In genomic region chr8:3587391-3588257, GRCm38 (mm10) we compare ENCODE assay signal across 8 mouse cellular contexts. TPM values are rescaled to one million over a fixed set of nuclear protein-coding genes. Genes with fewer than 3 reads are reported as not detected.
A peak's percentile ranks its signal among the peaks of the same experiment; 100 is the strongest.
DNase-seq lines count a peak whose midpoint lies in the region; ATAC-seq lines count a peak whose summit lies in the region.

No protein-coding gene starts in this region.

- peaks cover 15% of the 10 kb centered on the region for H3K27me3 ChIP-seq in heart, embryonic 11.5 days (ENCODE audit: control insufficient read depth, insufficient read depth, low read length)
- no peaks in the 10 kb centered on the region for H3K27me3 ChIP-seq in limb, embryonic 15.5 days
- no peaks in the 10 kb centered on the region for H3K27me3 ChIP-seq in midbrain, embryonic 15.5 days (replicated peaks)

- H3K9ac ChIP-seq in heart, embryonic 11.5 days (ENCODE audit: low read depth, low read length), result peak overlapping the region; percentile 75
- peak overlapping the region; percentile 42 for H3K9ac ChIP-seq in limb, embryonic 15.5 days
- H3K9ac ChIP-seq in midbrain, embryonic 15.5 days, result peak overlapping the region; percentile 93

- no peaks in the 10 kb centered on the region for H3K36me3 ChIP-seq in heart, embryonic 11.5 days (ENCODE audit: control insufficient read depth, insufficient read depth, low read length)
- H3K36me3 ChIP-seq in limb, embryonic 15.5 days, result no peaks in the 10 kb centered on the region
- no peaks in the 10 kb centered on the region for H3K36me3 ChIP-seq in midbrain, embryonic 15.5 days (replicated peaks)

- under 1% methylated on average over 72 of the region's 77 CpGs for WGBS in heart, embryonic 11.5 days (ENCODE audit: insufficient replicate concordance)
- WGBS in limb, embryonic 15.5 days, result under 1% methylated on average over 76 of the region's 77 CpGs
- WGBS in midbrain, embryonic 15.5 days, result under 1% methylated on average over 71 of the region's 77 CpGs

- H3K9me3 ChIP-seq in heart, embryonic 11.5 days (replicated peaks; ENCODE audit: control insufficient read depth, low read length), result no peaks in the 10 kb centered on the region
- no peaks in the 10 kb centered on the region for H3K9me3 ChIP-seq in limb, embryonic 15.5 days
- no peaks in the 10 kb centered on the region for H3K9me3 ChIP-seq in midbrain, embryonic 15.5 days

- intact Hi-C loops in heart, postnatal 25 days (cut with DNase I), result no loop called here

- ATAC-seq in heart, embryonic 11.5 days (replicated peaks; ENCODE audit: insufficient number of reproducible peaks, low FRiP score, low TSS enrichment), result peak; percentile 39
- ATAC-seq in frontal cortex, adult (ENCODE audit: low TSS enrichment), result peak; percentile 91
- ATAC-seq in limb, embryonic 15.5 days (ENCODE audit: insufficient number of reproducible peaks, low FRiP score, low TSS enrichment, low read depth), result peak; percentile 50; the same call in 1 of the 2 replicates
- peak; percentile 89 for ATAC-seq in midbrain, embryonic 15.5 days (replicated peaks)

- H3K27ac ChIP-seq in heart, embryonic 11.5 days (ENCODE audit: low read depth, low read length), result no peak overlapping the region
- H3K27ac ChIP-seq in limb, embryonic 15.5 days, result peak overlapping the region; percentile 67; the same call in 1 of the 2 replicates
- H3K27ac ChIP-seq in midbrain, embryonic 15.5 days, result peak overlapping the region; percentile 91

- no peak for DNase-seq in heart, postnatal 25 days (ENCODE audit: low spot score)
- peak; percentile 71 for DNase-seq in cerebellum, adult 8-10 months
- DNase-seq in kidney, adult 8-10 months, result peak; percentile 84 to 88
- DNase-seq in testis, postnatal 14 days (ENCODE audit: low spot score), result peak; percentile 26

- H3K4me2 ChIP-seq in heart, embryonic 11.5 days, result peak overlapping the region; percentile 99
- peak overlapping the region; percentile 82 for H3K4me2 ChIP-seq in limb, embryonic 15.5 days
- peak overlapping the region; percentile 67 for H3K4me2 ChIP-seq in midbrain, embryonic 15.5 days

- no peaks in the 10 kb centered on the region for H3K4me1 ChIP-seq in heart, embryonic 11.5 days (ENCODE audit: control insufficient read depth, insufficient read depth, low read length)
- peaks cover 7% of the 10 kb centered on the region for H3K4me1 ChIP-seq in limb, embryonic 15.5 days
- peaks cover 8% of the 10 kb centered on the region; the same call in 1 of the 2 replicates for H3K4me1 ChIP-seq in midbrain, embryonic 15.5 days

- H3K4me3 ChIP-seq in heart, embryonic 11.5 days (ENCODE audit: low read depth, low read length), result peak overlapping the region; percentile 81
- peak overlapping the region; percentile 63 for H3K4me3 ChIP-seq in limb, embryonic 15.5 days
- H3K4me3 ChIP-seq in midbrain, embryonic 15.5 days, result peak overlapping the region; percentile 92

RNA-seq across cellular contexts. Expression of gene Camsap3, which starts 0.5 kb away (rescaled TPM):
- polyA plus RNA-seq in heart, embryonic 11.5 days (2014; fragmentation: Nextera tagmentation; extraction: Ambion mirVana), result 1.6 TPM in 2 replicates
- total RNA-seq in heart, postnatal 25 days (2021), result under 1 TPM; 0.47 to 0.67 TPM
- polyA plus RNA-seq in limb, embryonic 15.5 days (2015; fragmentation: Nextera tagmentation; extraction: Ambion mirVana), result 11.4 and 11.6 TPM in 2 replicates
- polyA plus RNA-seq in midbrain, embryonic 15.5 days (2015; fragmentation: Nextera tagmentation; extraction: Ambion mirVana), result 51.8 and 53.5 TPM in 2 replicates

RNA-seq across cellular contexts. Expression of gene C330021F23Rik, which starts 19.8 kb away (rescaled TPM):
- polyA plus RNA-seq in heart, embryonic 11.5 days (2014; fragmentation: Nextera tagmentation; extraction: Ambion mirVana), result 3.9 and 5.1 TPM in 2 replicates
- under 1 TPM in 1 of 2 experiments, not detected in 1; 0.25 TPM for total RNA-seq in heart, postnatal 25 days (2021)
- 0.26 and 0.47 TPM in 2 replicates for polyA plus RNA-seq in limb, embryonic 15.5 days (2015; fragmentation: Nextera tagmentation; extraction: Ambion mirVana)
- polyA plus RNA-seq in midbrain, embryonic 15.5 days (2015; fragmentation: Nextera tagmentation; extraction: Ambion mirVana), result 0.43 and 0.57 TPM in 2 replicates

RNA-seq across cellular contexts. Expression of gene Xab2, which starts 33.5 kb away (rescaled TPM):
- polyA plus RNA-seq in heart, embryonic 11.5 days (2014; fragmentation: Nextera tagmentation; extraction: Ambion mirVana), result 32.6 and 34.7 TPM in 2 replicates
- total RNA-seq in heart, postnatal 25 days (2021), result 10 to 100 TPM; 14.5 to 14.9 TPM
- polyA plus RNA-seq in limb, embryonic 15.5 days (2015; fragmentation: Nextera tagmentation; extraction: Ambion mirVana), result 50.1 and 52.3 TPM in 2 replicates
- polyA plus RNA-seq in midbrain, embryonic 15.5 days (2015; fragmentation: Nextera tagmentation; extraction: Ambion mirVana), result 54.2 and 58.7 TPM in 2 replicates

RNA-seq across cellular contexts. Expression of gene Pet100, which starts 33.7 kb away (rescaled TPM):
- 109 and 114 TPM in 2 replicates for polyA plus RNA-seq in heart, embryonic 11.5 days (2014; fragmentation: Nextera tagmentation; extraction: Ambion mirVana)
- total RNA-seq in heart, postnatal 25 days (2021), result 10 to 100 TPM; 70.6 to 80.3 TPM
- polyA plus RNA-seq in limb, embryonic 15.5 days (2015; fragmentation: Nextera tagmentation; extraction: Ambion mirVana), result 94.9 and 112 TPM in 2 replicates
- polyA plus RNA-seq in midbrain, embryonic 15.5 days (2015; fragmentation: Nextera tagmentation; extraction: Ambion mirVana), result 73.4 and 84.0 TPM in 2 replicates

RNA-seq across cellular contexts. Expression of gene Pcp2, which starts 37.7 kb away (rescaled TPM):
- 0.11 TPM in 1 of 2 replicates, not detected in the other for polyA plus RNA-seq in heart, embryonic 11.5 days (2014; fragmentation: Nextera tagmentation; extraction: Ambion mirVana)
- total RNA-seq in heart, postnatal 25 days (2021), result not detected
- polyA plus RNA-seq in limb, embryonic 15.5 days (2015; fragmentation: Nextera tagmentation; extraction: Ambion mirVana), result 0.12 TPM in 1 of 2 replicates, not detected in the other
- 2.3 and 6.0 TPM in 2 replicates for polyA plus RNA-seq in midbrain, embryonic 15.5 days (2015; fragmentation: Nextera tagmentation; extraction: Ambion mirVana)

Comparison
In these comparisons a context has a peak if more than half of its experiments do, and no peak if none do; other contexts are left out.
1. ATAC-seq: peak in every context shown above with its lines; median percentile 91 in frontal cortex, adult; 89 in midbrain, embryonic 15.5 days; 50 in limb, embryonic 15.5 days; 39 in heart, embryonic 11.5 days.
2. H3K9ac ChIP-seq: peak in every context shown above with its lines; median percentile 93 in midbrain, embryonic 15.5 days; 75 in heart, embryonic 11.5 days; 42 in limb, embryonic 15.5 days.